Mouse (Mus musculus): Measurements from ENCODE around the gene Mmp21. TPM values are rescaled to one million over a fixed set of nuclear protein-coding genes. Genes with fewer than 3 reads are reported as not detected.
"Not testable (repeated sequence)": the region's sequence is repeated elsewhere in the genome, so short reads cannot be mapped to it uniquely, and the experiment has no call there.

Mmp21 gene
- polyA plus RNA-seq, 1 experiment from 2014 or later, result not detected

DNA sequence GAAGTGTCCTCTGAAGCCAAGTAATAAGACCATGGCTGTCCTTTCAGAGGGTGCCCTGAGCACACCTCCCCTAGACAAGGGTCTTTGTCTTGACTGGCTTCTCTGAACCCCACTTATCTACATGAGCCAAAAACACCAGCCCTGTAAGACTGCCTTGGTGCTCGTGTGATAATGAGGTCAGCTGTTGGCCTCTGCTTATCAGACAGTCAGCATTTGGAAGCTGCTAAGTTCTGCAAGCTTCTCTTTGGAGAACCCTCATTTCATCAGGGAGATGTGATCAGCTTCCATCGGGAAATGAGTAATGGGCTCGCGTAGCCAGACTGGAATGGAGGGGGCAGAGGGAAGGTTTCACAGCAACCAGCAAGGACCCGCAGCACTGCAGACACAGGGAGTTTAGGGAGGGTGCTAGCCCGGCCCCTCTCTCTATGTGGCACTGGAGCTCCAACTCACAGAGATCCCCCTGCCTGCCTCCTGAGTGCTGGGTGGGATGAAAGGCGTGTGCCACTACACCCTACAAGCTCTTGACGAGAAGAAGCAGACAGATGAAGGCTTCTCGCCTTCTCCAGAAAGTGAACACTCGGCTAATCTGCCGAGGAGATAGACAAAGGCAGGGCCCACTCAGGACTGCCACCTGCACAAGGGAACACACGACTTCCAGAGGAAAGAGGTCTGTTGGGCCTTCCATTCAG is 18.3 kb upstream of the Mmp21 start:
- no peak overlapping the region for H3K9ac ChIP-seq (replicated peaks)
- H3K27ac ChIP-seq (replicated peaks), result no peak overlapping the region
- ATAC-seq (replicated peaks), result no peak
- H3K4me2 ChIP-seq (replicated peaks), result no peak overlapping the region
- H3K4me3 ChIP-seq, result no peak overlapping the region
- WGBS, result 90% methylated on average over 12 of the region's 12 CpGs
- no peaks in the 10 kb centered on the region for H3K9me3 ChIP-seq
- no peaks in the 10 kb centered on the region for H3K27me3 ChIP-seq
- H3K36me3 ChIP-seq, result no peaks in the 10 kb centered on the region; the same call in 1 of the 2 replicates
- no peaks in the 10 kb centered on the region for H3K4me1 ChIP-seq

DNA sequence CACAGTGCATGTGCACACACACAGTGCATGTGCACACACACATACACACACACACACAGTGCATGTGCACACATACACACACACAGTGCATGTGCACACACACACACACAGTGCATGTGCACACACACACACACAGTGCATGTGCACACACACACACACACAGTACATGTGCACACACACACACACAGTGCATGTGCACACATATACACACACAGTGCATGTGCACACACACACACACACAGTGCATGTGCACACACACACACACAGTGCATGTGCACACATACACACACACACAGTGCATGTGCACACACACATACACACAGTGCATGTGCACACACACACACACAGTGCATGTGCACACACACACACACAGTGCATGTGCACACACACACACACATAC is 5.8 kb upstream of the Mmp21 start:
- not testable (repeated sequence) for H3K9ac ChIP-seq (replicated peaks); H3K27ac ChIP-seq (replicated peaks); ATAC-seq (replicated peaks); H3K4me2 ChIP-seq (replicated peaks); H3K27me3 ChIP-seq; H3K4me1 ChIP-seq; H3K4me3 ChIP-seq; H3K9me3 ChIP-seq
- peaks cover 29% of the 10 kb centered on the region for H3K36me3 ChIP-seq

DNA sequence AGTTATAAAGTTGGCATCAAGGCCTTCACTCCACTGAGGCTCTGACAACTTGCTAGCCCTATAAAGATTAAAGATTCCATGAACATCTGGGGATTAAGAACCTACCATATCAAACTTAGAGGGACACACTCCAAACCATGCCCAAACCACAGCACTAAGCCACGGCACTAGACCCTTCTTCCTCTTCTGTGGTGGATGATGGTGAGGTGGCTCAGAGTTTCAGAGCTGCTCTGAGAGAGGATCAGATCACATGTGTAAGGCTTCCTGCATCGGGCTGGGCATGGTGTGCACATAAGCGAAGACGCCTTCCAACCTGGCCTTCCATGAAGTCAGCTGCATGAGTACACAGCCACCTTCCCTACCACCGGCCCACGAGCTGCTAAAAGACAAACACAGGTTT is 4.8 kb upstream of the Mmp21 start:
- Histone ChIP-seq H3K36me3 (peaks cover 22% of the 10 kb centered on the region), H3K27ac (replicated peaks) (no peak overlapping the region), H3K9ac (replicated peaks) (no peak overlapping the region), H3K4me2 (replicated peaks) (no peak overlapping the region), H3K9me3 (no peaks in the 10 kb centered on the region; the same call in 1 of the 2 replicates), H3K4me3 (no peak overlapping the region), H3K4me1 (no peaks in the 10 kb centered on the region), H3K27me3 (no peaks in the 10 kb centered on the region)
- WGBS, result 97% methylated on average over 6 of the region's 6 CpGs
- ATAC-seq (replicated peaks), result no peak

DNA sequence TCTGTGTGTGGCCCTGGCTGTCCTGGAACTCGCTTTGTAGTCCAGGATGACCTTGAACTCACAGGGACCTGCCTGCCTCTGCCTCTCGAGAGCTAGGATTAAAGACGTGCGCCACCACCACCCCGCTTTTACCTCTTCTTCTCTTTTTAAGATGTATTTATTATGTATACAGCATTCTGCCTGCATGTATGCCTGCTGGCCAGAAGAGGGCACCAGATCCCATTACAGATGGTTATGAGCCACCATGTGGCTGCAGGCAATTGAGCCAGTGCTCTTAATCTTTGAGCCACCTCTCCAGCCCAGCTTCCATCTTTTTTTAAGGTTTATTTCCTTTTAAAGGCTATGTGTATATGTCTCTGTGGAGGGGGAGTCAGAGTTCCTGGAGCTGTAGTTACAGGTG is 4.2 kb upstream of the Mmp21 start:
- Histone ChIP-seq H3K9me3 (no peaks in the 10 kb centered on the region; the same call in 1 of the 2 replicates), H3K9ac (replicated peaks) (no peak overlapping the region), H3K4me1 (no peaks in the 10 kb centered on the region), H3K27ac (replicated peaks) (no peak overlapping the region), H3K4me2 (replicated peaks) (no peak overlapping the region), H3K4me3 (no peak overlapping the region), H3K36me3 (peaks cover 17% of the 10 kb centered on the region), H3K27me3 (no peaks in the 10 kb centered on the region)
- ATAC-seq (replicated peaks), result no peak
- 81% methylated on average over 5 of the region's 5 CpGs for WGBS

DNA sequence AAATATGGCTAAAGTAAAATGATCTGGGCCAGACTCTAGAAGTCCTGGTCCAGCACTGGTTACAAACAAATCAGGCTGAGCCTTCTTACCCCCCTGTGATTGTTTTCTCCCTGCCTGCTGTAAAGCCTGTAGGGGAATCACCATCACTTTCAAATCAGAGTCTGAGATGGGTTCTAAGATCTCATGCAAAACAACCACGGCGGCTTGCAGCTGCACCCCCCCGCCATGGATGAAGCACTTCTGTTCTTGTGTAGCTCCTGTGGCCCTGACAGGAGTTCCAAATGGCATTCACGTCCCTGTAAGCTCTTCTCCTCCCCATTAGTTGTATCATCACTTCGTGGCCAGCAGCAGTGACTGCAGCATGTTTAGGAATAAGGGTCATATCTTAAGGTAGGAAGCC is 3.8 kb upstream of the Mmp21 start:
- Histone ChIP-seq H3K27ac (replicated peaks) (no peak overlapping the region), H3K9me3 (no peaks in the 10 kb centered on the region; the same call in 1 of the 2 replicates), H3K27me3 (no peaks in the 10 kb centered on the region), H3K4me2 (replicated peaks) (no peak overlapping the region), H3K4me3 (no peak overlapping the region), H3K36me3 (peaks cover 12% of the 10 kb centered on the region), H3K9ac (replicated peaks) (no peak overlapping the region), H3K4me1 (no peaks in the 10 kb centered on the region)
- 88% methylated on average over 5 of the region's 5 CpGs for WGBS
- ATAC-seq (replicated peaks), result no peak

DNA sequence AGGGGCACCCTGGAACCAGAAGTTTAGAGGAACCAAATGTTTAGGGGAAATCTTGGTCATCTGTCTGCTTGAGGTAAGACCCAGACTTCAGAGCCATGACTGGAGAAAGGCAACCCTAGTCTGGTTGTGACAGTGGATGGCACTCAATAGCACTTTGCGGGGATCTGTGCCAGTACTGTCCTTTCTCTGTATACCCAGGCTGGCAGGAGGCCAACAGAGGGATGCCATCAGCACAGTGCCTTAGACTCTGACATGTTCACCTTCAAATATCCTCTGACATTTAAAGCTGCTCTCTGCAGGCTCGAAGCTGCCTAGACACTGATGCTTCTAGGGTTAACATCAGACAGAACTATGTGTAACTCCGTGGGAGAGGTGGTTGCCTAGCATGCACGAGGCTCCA is 422 bp downstream of the Mmp21 start:
- no peak for ATAC-seq (replicated peaks)
- WGBS, result 55% methylated on average over 4 of the region's 4 CpGs
- H3K27me3 ChIP-seq, result no peaks in the 10 kb centered on the region
- H3K4me3 ChIP-seq, result no peak overlapping the region
- H3K9ac ChIP-seq (replicated peaks), result no peak overlapping the region
- no peaks in the 10 kb centered on the region for H3K4me1 ChIP-seq
- H3K4me2 ChIP-seq (replicated peaks), result no peak overlapping the region
- peaks cover 4% of the 10 kb centered on the region; the same call in 1 of the 2 replicates for H3K36me3 ChIP-seq
- no peak overlapping the region for H3K27ac ChIP-seq (replicated peaks)
- no peaks in the 10 kb centered on the region for H3K9me3 ChIP-seq

DNA sequence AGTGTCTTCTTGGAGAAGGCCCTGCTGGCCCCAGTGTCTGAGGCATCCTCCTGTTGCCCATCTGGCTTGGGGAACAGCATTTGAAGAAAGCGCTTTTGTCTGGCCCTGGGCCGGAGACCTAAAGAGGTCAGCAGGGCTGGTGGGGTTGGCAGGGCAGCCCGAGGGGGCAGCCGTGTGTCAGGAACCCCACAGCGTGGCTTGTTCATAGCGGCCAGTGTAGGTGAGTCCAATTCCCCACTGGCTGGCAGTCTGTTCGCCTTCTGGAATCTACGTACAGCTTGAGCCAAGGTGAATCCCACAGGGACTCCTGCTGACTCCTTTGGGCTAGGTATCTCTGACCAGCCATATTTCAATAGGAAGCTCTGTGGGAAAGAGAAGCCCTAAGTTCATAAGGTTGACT is 1.1 kb downstream of the Mmp21 start:
- Histone ChIP-seq H3K27ac (replicated peaks) (no peak overlapping the region), H3K4me1 (no peaks in the 10 kb centered on the region), H3K27me3 (no peaks in the 10 kb centered on the region), H3K36me3 (no peaks in the 10 kb centered on the region), H3K4me2 (replicated peaks) (no peak overlapping the region), H3K9ac (replicated peaks) (no peak overlapping the region), H3K4me3 (no peak overlapping the region), H3K9me3 (no peaks in the 10 kb centered on the region)
- WGBS, result 88% methylated on average over 8 of the region's 8 CpGs
- no peak for ATAC-seq (replicated peaks)

DNA sequence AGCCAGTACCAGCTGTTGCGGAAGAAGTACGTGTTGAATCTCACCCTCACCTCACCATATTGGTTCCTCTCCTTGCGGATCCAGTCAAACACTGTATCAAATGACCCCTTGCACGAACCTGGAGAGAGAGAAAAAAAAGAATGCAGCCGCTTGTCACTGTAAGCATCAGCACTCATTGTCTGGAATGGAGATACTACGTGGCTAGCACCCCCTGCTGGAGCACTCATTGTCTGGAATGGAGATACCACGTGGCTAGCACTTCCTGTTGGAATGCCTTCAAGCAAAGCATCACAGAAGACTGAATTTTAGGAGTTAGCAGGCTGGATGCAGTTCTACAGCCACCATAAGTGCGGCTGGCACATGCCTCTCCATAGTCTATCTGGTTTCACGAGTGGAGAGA is 3.9 kb downstream of the Mmp21 start:
- Histone ChIP-seq H3K27me3 (no peaks in the 10 kb centered on the region), H3K9ac (replicated peaks) (no peak overlapping the region), H3K36me3 (peaks cover 20% of the 10 kb centered on the region), H3K4me3 (no peak overlapping the region), H3K4me2 (replicated peaks) (no peak overlapping the region), H3K9me3 (no peaks in the 10 kb centered on the region), H3K27ac (replicated peaks) (no peak overlapping the region), H3K4me1 (no peaks in the 10 kb centered on the region)
- ATAC-seq (replicated peaks), result no peak
- WGBS, result 70% methylated on average over 9 of the region's 9 CpGs

DNA sequence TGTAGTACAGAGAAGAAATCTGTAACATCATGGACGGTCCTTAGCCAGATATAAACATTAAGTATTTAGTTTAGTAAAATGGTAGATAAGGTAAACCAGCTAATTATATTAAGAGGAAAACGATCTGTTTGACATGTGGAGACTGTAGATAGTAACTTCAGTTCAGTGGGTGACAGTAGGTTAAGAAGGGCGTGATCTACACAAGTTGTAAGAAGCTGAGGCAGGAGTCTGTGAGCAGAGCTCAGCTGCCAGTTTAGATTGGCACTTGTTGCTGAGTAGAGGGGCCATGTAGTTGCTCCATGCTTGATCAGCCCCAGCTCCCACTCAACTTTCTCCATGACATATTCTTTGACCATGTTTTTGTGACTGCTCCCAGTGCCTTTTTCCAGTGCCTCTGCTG is 9.0 kb downstream of the Mmp21 start:
- 94% methylated on average over 3 of the region's 3 CpGs for WGBS
- H3K27ac ChIP-seq (replicated peaks), result no peak overlapping the region
- no peaks in the 10 kb centered on the region for H3K9me3 ChIP-seq
- no peak overlapping the region for H3K4me2 ChIP-seq (replicated peaks)
- no peak for ATAC-seq (replicated peaks)
- H3K9ac ChIP-seq (replicated peaks), result no peak overlapping the region
- H3K27me3 ChIP-seq, result no peaks in the 10 kb centered on the region
- H3K36me3 ChIP-seq, result peaks cover 66% of the 10 kb centered on the region
- H3K4me1 ChIP-seq, result no peaks in the 10 kb centered on the region
- H3K4me3 ChIP-seq, result no peak overlapping the region

DNA sequence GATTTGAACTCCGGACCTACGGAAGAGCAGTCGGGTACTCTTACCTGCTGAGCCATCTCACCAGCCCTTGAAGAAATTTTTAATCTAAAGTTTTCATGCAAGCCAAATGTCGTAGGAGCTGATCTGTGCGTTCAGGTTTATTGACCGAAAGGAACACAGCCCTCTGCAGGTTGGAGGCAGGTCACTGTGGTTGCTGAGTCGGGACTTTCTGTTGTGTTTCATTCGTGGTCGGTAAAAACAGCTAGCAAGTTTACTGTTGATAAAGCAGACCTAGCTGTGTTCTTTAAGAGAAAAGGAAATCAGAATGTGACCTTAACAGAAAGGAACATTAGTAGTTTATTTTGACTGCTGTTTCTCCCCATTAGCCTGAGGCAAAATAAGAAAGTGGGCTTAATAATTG is 9.9 kb downstream of the Mmp21 start:
- 96% methylated on average over 9 of the region's 9 CpGs for WGBS
- H3K36me3 ChIP-seq, result peaks cover 75% of the 10 kb centered on the region
- no peak for ATAC-seq (replicated peaks)

DNA sequence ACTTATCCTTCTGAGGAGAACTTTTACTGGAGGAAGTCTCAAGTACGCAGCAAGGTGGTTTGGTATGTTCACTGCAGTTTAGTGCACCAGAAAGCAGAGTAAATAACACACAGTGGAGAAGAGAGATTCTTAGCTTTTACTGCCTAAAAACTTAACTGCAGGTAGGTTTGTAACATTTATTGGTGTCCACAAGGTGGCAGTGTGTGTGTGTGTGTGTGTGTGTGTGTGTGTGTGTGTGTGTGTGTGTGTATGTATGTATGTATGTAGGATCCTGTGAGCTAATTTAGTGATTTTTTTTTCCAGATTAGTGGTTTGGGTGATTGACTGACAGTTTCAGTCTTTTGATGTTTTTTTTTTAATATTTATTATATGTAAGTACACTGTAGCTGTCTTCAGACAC is 10.8 kb downstream of the Mmp21 start:
- Histone ChIP-seq H3K4me2 (replicated peaks) (no peak overlapping the region), H3K4me3 (no peak overlapping the region), H3K36me3 (peaks cover 84% of the 10 kb centered on the region), H3K9ac (replicated peaks) (no peak overlapping the region), H3K27ac (replicated peaks) (no peak overlapping the region), H3K4me1 (no peaks in the 10 kb centered on the region), H3K9me3 (no peaks in the 10 kb centered on the region), H3K27me3 (no peaks in the 10 kb centered on the region)
- WGBS, result 93% methylated on average over 1 of the region's 1 CpGs
- no peak for ATAC-seq (replicated peaks)

More for the DNA sequence above, 9.9 kb downstream of the Mmp21 start:
- Histone ChIP-seq H3K4me2 (replicated peaks) (no peak overlapping the region), H3K27me3 (no peaks in the 10 kb centered on the region), H3K27ac (replicated peaks) (no peak overlapping the region), H3K4me3 (no peak overlapping the region), H3K4me1 (no peaks in the 10 kb centered on the region), H3K9me3 (no peaks in the 10 kb centered on the region), H3K9ac (replicated peaks) (no peak overlapping the region)

DNA sequence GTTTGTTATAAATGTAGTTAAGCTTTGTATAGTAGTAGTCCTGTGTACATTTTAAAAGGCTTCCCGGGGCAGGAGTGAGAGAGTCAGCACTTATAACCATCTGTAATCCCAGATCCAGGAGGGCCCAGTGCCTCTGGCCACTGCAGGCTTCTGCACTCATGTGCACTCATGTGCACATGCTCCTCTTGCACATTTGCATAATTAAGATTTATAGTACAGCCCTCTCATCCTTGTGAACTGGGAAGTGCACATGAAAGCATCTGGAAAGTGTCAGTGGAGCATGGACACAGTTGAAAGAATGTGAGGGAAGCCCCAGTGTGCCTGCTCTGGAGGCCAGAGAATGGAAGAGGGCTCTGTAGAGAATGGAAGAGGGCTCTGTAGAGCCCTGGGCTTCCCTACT is 17.4 kb downstream of the Mmp21 start:
- H3K9me3 ChIP-seq, result no peaks in the 10 kb centered on the region
- H3K4me2 ChIP-seq (replicated peaks), result no peak overlapping the region
- H3K4me3 ChIP-seq, result no peak overlapping the region
- H3K27me3 ChIP-seq, result no peaks in the 10 kb centered on the region
- no peaks in the 10 kb centered on the region for H3K4me1 ChIP-seq
- no peak overlapping the region for H3K27ac ChIP-seq (replicated peaks)
- 83% methylated on average over 1 of the region's 1 CpGs for WGBS
- ATAC-seq (replicated peaks), result no peak
- no peak overlapping the region for H3K9ac ChIP-seq (replicated peaks)
- H3K36me3 ChIP-seq, result peaks cover 98% of the 10 kb centered on the region

DNA sequence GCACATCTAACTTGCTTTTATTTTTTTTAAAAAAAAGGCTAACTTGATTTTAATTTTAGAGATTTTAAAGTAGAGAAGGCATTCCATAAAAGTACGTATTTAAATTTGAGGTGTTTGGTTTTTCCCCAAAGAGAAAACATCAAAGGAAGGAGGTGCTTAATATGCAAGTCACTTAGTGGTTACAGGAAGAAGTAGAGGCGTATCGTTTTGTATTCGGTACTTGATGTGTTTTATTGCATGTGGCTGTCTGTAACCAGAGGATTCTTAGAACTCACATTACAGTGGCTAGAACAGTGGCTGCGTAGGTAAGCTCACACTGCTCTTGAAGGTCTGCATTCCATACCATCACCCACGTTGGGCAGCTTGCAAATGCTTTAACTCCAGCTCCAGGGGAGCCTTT is 34.1 kb downstream of the Mmp21 start:
- H3K9ac ChIP-seq (replicated peaks), result no peak overlapping the region
- H3K36me3 ChIP-seq, result peaks cover 89% of the 10 kb centered on the region
- H3K27ac ChIP-seq (replicated peaks), result no peak overlapping the region
- no peaks in the 10 kb centered on the region for H3K4me1 ChIP-seq
- no peak overlapping the region for H3K4me3 ChIP-seq
- no peak for ATAC-seq (replicated peaks)
- no peaks in the 10 kb centered on the region for H3K9me3 ChIP-seq
- no peaks in the 10 kb centered on the region for H3K27me3 ChIP-seq
- WGBS, result 87% methylated on average over 6 of the region's 6 CpGs
- no peak overlapping the region for H3K4me2 ChIP-seq (replicated peaks)

All from forebrain, embryonic 15.5 days (tissue).